Mouse (Mus musculus) effector memory CD4-positive, alpha-beta T cell, adult 7 months (primary cell): Measurements from ENCODE around the gene Lrrc3. TPM values are rescaled to one million over a fixed set of nuclear protein-coding genes. Genes with fewer than 3 reads are reported as not detected.

ENCODE experiments used
- polyA plus RNA-seq: library from polyadenylated mRNA; unstranded; fragments of 100-300 nt; shearing (Covaris generic); gene quantifications from one replicate; pipeline ENCODE4 v1.2.1, GENCODE M21; 2017

Lrrc3 gene
- polyA plus RNA-seq: 0.32 TPM

DNA sequence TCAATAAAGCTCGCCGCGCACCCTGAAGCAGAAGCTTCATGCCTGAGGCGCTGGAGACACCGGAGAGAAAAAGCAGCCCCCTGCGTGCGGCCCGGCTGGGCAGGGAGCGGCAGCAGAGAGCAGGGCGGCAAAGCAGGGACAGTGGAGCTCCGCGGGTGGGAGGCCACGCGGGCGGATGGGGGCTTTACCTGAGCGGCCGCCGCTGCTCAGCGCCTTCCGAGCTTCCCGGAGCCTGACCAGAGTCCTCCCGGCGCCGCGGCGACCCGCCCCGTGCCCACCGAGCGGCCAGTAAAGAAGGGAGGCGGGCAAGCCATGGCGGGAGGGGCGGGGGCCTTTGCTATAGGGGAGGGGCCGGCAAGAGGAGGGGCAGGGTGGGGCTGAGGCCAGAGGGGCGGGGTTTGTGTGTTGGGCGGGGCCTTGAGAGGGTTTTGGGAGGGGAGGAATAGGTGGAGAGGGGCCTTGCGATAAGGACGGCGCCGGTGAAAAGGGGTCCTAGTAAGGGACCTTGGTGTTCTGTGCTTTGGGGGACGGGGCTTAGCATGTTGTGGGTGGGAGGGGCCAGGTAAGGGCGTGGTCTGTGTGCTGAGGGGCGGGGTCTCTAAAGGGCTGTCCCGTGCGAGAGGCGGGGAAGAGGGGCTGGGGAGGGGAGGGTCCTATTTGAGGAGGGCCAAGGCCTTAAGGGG lies at the start of gene Lrrc3:
Gene Lrrc3 (minus strand): TSS at position 326 of the 683 bp plus-strand sequence.

GRCm38 (mm10) chr10:77861675-77862074 lies 40.7 kb downstream of the Lrrc3 start, which contains the start of gene Gm3285:
TSS of gene Gm3285 (plus strand) at chr10:77861975.

GRCm38 (mm10) chr10:77852559-77852958 lies 49.8 kb downstream of the Lrrc3 start, which contains the start of gene Gm10318:
TSS of gene Gm10318 (plus strand) at chr10:77852859.

Other genes with a start within 250 kb of the Lrrc3 start
- gene Tspear, start 216.0 kb downstream of the Lrrc3 start, polyA plus RNA-seq: 0.37 TPM
- not detected for gene Gm19402, start 211.8 kb downstream of the Lrrc3 start, polyA plus RNA-seq
- not detected for gene Gm9508, start 205.3 kb downstream of the Lrrc3 start, polyA plus RNA-seq
- not detected for gene Gm10272, start 195.9 kb downstream of the Lrrc3 start, polyA plus RNA-seq
- not detected for gene Gm10024, start 191.1 kb downstream of the Lrrc3 start, polyA plus RNA-seq
- gene Gm10142, start 186.7 kb downstream of the Lrrc3 start, polyA plus RNA-seq: not detected
- not detected for gene Krtap12-1, start 181.9 kb downstream of the Lrrc3 start, polyA plus RNA-seq
- gene Gm10100, start 176.1 kb downstream of the Lrrc3 start, polyA plus RNA-seq: not detected
- gene Gm18596, start 159.9 kb downstream of the Lrrc3 start, polyA plus RNA-seq: not detected
- not detected for gene Gm9736, start 151.2 kb downstream of the Lrrc3 start, polyA plus RNA-seq
- gene Gm3233, start 142.9 kb downstream of the Lrrc3 start, polyA plus RNA-seq: not detected
- gene Gm3238, start 131.2 kb downstream of the Lrrc3 start, polyA plus RNA-seq: not detected
- not detected for gene Gm7138, start 125.6 kb downstream of the Lrrc3 start, polyA plus RNA-seq
- not detected for gene Gm3250, start 120.0 kb downstream of the Lrrc3 start, polyA plus RNA-seq
- not detected for gene Gm7137, start 114.3 kb downstream of the Lrrc3 start, polyA plus RNA-seq
- not detected for gene Gm9639, start 107.5 kb downstream of the Lrrc3 start, polyA plus RNA-seq
- gene Gm19668, start 103.4 kb downstream of the Lrrc3 start, polyA plus RNA-seq: not detected
- gene Gm9507, start 90.7 kb downstream of the Lrrc3 start, polyA plus RNA-seq: not detected
- not detected for gene Gm2696, start 87.9 kb downstream of the Lrrc3 start, polyA plus RNA-seq
- not detected for gene Krtap10-4, start 75.4 kb downstream of the Lrrc3 start, polyA plus RNA-seq
- gene Krtap10-10, start 66.6 kb downstream of the Lrrc3 start, polyA plus RNA-seq: not detected
- gene Gm36176, start 55.7 kb downstream of the Lrrc3 start, polyA plus RNA-seq: not detected
- not detected for gene Gm10318, start 49.7 kb downstream of the Lrrc3 start, polyA plus RNA-seq
- not detected for gene Gm3285, start 40.6 kb downstream of the Lrrc3 start, polyA plus RNA-seq
- gene Trpm2, start 68.0 kb upstream of the Lrrc3 start, polyA plus RNA-seq: 1.1 TPM
- gene 1810043G02Rik, start 76.0 kb upstream of the Lrrc3 start, polyA plus RNA-seq: 11.6 TPM
- 110 TPM for gene Pfkl, start 107.5 kb upstream of the Lrrc3 start, polyA plus RNA-seq
- gene Dnmt3l, start 139.4 kb upstream of the Lrrc3 start, polyA plus RNA-seq: not detected
- gene Aire, start 141.1 kb upstream of the Lrrc3 start, polyA plus RNA-seq: 0.39 TPM
- 14.9 TPM for gene Icosl, start 166.8 kb upstream of the Lrrc3 start, polyA plus RNA-seq